Mouse (Mus musculus): Measurements from ENCODE around the gene Mpz. TPM values are rescaled to one million over a fixed set of nuclear protein-coding genes. Genes with fewer than 3 reads are reported as not detected.

Mpz gene
- polyA plus RNA-seq, 1 experiment from 2014 or later, result 4.2 TPM

GRCm38 (mm10) chr1:171112986-171113385 is 37.5 kb upstream of the Mpz start:
- no peak overlapping the region for H3K4me3 ChIP-seq
- no peaks in the 10 kb centered on the region for H3K9me3 ChIP-seq
- no peaks in the 10 kb centered on the region for H3K36me3 ChIP-seq
- no peak overlapping the region for H3K4me2 ChIP-seq
- H3K27me3 ChIP-seq, result no peaks in the 10 kb centered on the region
- WGBS, result 89% methylated on average over 4 of the region's 4 CpGs
- no peak for ATAC-seq (ENCODE audit: low FRiP score, low read depth)
- peaks cover 36% of the 10 kb centered on the region for H3K4me1 ChIP-seq (replicated peaks)
- H3K27ac ChIP-seq (replicated peaks), result no peak overlapping the region
- H3K9ac ChIP-seq, result no peak overlapping the region

DNA sequence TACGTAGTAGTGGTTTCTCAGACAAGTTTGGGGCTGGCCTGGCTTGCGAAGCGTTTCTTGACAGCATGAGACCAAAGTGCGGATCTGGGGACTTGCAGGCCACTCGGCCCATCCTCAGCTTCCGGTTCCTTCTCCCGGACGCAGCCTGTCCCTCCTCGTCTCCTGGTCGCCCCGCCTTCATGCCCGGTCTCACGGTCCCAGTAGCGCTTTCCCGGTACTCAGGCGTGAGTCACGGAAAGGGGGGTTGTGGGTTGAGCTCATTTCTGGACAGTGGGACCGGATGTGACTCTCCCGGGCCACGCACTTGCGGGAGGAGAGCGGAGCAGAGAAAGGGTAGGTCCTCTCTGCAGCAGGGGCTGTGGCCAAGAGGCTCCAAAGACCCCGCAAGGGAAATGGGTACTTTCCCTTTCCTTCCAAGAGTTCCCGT is 36.6 kb upstream of the Mpz start, which contains the start of gene Cfap126:
Gene Cfap126, plus strand, starts transcription at position 46 of the 427 bp plus-strand sequence.
- under 1% methylated on average over 24 of the region's 24 CpGs for WGBS
- Histone ChIP-seq H3K27me3 (no peaks in the 10 kb centered on the region), H3K9me3 (no peaks in the 10 kb centered on the region), H3K4me1 (replicated peaks) (peaks cover 36% of the 10 kb centered on the region), H3K4me2 (peak within 1 kb of the TSS; percentile 85), H3K36me3 (no peaks in the 10 kb centered on the region), H3K27ac (replicated peaks) (peak within 1 kb of the TSS; percentile 62), H3K4me3 (peak within 1 kb of the TSS; percentile 49), H3K9ac (peak within 1 kb of the TSS; percentile 52)
- ATAC-seq (ENCODE audit: low FRiP score, low read depth), result no peak

GRCm38 (mm10) chr1:171116280-171116679 is 34.2 kb upstream of the Mpz start:
- Histone ChIP-seq H3K4me2 (no peak overlapping the region), H3K27ac (replicated peaks) (no peak overlapping the region), H3K27me3 (no peaks in the 10 kb centered on the region), H3K9me3 (no peaks in the 10 kb centered on the region), H3K9ac (no peak overlapping the region), H3K4me3 (no peak overlapping the region), H3K4me1 (replicated peaks) (peaks cover 24% of the 10 kb centered on the region), H3K36me3 (no peaks in the 10 kb centered on the region)
- WGBS, result 75% methylated on average over 4 of the region's 4 CpGs
- ATAC-seq (ENCODE audit: low FRiP score, low read depth), result no peak

DNA sequence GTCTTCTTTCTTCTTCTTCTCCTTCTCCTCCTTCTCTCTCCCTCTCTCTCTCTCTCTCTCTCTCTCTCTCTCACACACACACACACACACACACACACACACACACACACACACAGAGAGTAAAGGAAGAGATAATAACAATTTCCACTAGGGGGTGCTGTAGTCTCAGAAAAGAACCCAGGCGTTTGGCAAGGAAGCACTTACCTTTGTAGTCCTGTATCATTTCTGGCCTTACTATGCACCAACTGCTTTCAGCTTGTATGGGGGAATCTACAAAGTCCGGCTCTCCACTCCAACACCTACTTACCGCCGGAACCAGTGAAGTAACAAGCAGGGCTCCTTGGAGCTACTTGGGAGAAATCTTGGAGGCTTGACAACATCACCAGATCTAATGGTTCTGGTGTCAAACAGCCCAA is 32.2 kb upstream of the Mpz start:
- Histone ChIP-seq H3K4me2 (no peak overlapping the region), H3K9ac (no peak overlapping the region), H3K4me3 (no peak overlapping the region), H3K36me3 (no peaks in the 10 kb centered on the region), H3K4me1 (replicated peaks) (peaks cover 8% of the 10 kb centered on the region), H3K27me3 (no peaks in the 10 kb centered on the region), H3K9me3 (no peaks in the 10 kb centered on the region), H3K27ac (replicated peaks) (0 out of 2 replicates have a peak overlapping the region, but pooled peaks have one; percentile 8)
- WGBS, result 13% methylated on average over 4 of the region's 4 CpGs
- peak; percentile 52; the same call in 1 of the 2 replicates for ATAC-seq (ENCODE audit: low FRiP score, low read depth)

GRCm38 (mm10) chr1:171118996-171119395 is 31.5 kb upstream of the Mpz start:
- H3K4me1 ChIP-seq (replicated peaks), result peaks cover 1% of the 10 kb centered on the region
- no peak overlapping the region for H3K4me3 ChIP-seq
- no peaks in the 10 kb centered on the region for H3K9me3 ChIP-seq
- 86% methylated on average over 5 of the region's 5 CpGs for WGBS
- no peaks in the 10 kb centered on the region for H3K27me3 ChIP-seq
- H3K36me3 ChIP-seq, result no peaks in the 10 kb centered on the region
- ATAC-seq (ENCODE audit: low FRiP score, low read depth), result no peak
- H3K4me2 ChIP-seq, result no peak overlapping the region
- no peak overlapping the region for H3K9ac ChIP-seq
- H3K27ac ChIP-seq (replicated peaks), result no peak overlapping the region

DNA sequence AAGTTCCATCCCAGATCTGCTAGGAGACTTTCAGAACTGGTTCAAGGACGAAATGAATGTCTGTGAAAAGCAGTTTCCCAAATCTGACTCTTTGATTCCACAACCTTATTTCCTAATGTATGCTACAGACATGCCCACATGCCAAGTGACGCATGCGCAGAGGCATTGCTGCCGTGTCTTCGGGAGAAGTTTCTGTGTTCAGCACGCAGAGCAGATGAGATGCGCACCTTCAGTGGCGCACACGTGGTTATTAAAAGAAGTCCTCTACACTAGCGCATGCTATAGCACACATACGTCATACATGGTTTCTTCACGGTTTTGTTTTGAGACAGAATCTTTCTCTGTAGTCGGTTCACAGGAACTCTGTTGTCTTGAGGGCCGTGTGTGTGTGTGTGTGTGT is 31.1 kb upstream of the Mpz start:
- ATAC-seq (ENCODE audit: low FRiP score, low read depth), result no peak
- 89% methylated on average over 14 of the region's 14 CpGs for WGBS

GRCm38 (mm10) chr1:171120893-171121292 is 29.6 kb upstream of the Mpz start:
- no peaks in the 10 kb centered on the region for H3K36me3 ChIP-seq
- no peak overlapping the region for H3K9ac ChIP-seq
- WGBS, result 62% methylated on average over 3 of the region's 3 CpGs
- no peaks in the 10 kb centered on the region for H3K27me3 ChIP-seq
- H3K4me3 ChIP-seq, result no peak overlapping the region
- H3K4me2 ChIP-seq, result no peak overlapping the region
- no peaks in the 10 kb centered on the region; the same call in 1 of the 2 replicates for H3K4me1 ChIP-seq (replicated peaks)
- no peak for ATAC-seq (ENCODE audit: low FRiP score, low read depth)
- H3K27ac ChIP-seq (replicated peaks), result no peak overlapping the region
- no peaks in the 10 kb centered on the region for H3K9me3 ChIP-seq

More for the DNA sequence above, 31.1 kb upstream of the Mpz start:
- no peaks in the 10 kb centered on the region for H3K9me3 ChIP-seq
- no peak overlapping the region for H3K9ac ChIP-seq
- H3K27me3 ChIP-seq, result no peaks in the 10 kb centered on the region
- H3K4me1 ChIP-seq (replicated peaks), result no peaks in the 10 kb centered on the region; the same call in 1 of the 2 replicates
- no peak overlapping the region for H3K4me3 ChIP-seq
- no peaks in the 10 kb centered on the region for H3K36me3 ChIP-seq
- H3K27ac ChIP-seq (replicated peaks), result no peak overlapping the region
- no peak overlapping the region for H3K4me2 ChIP-seq

- Histone ChIP-seq H3K27ac (replicated peaks) (no peak overlapping the region), H3K4me2 (no peak overlapping the region), H3K9me3 (no peaks in the 10 kb centered on the region), H3K9ac (no peak overlapping the region), H3K4me3 (no peak overlapping the region), H3K36me3 (0 out of 2 replicates have a peak, but pooled peaks cover 2% of the 10 kb centered on the region), H3K27me3 (no peaks in the 10 kb centered on the region), H3K4me1 (replicated peaks) (no peaks in the 10 kb centered on the region; the same call in 1 of the 2 replicates)
- ATAC-seq (ENCODE audit: low FRiP score, low read depth), result no peak
- WGBS, result 45% methylated on average over 5 of the region's 5 CpGs
Observed at GRCm38 (mm10) chr1:171121839-171122238, 28.7 kb upstream of the Mpz start.

GRCm38 (mm10) chr1:171122932-171123331 is 27.6 kb upstream of the Mpz start:
- H3K36me3 ChIP-seq, result 0 out of 2 replicates have a peak, but pooled peaks cover 2% of the 10 kb centered on the region
- ATAC-seq (ENCODE audit: low FRiP score, low read depth), result no peak
- H3K27ac ChIP-seq (replicated peaks), result no peak overlapping the region
- no peak overlapping the region for H3K9ac ChIP-seq
- 30% methylated on average over 7 of the region's 7 CpGs for whole genome bisulfite sequencing
- no peak overlapping the region for H3K4me2 ChIP-seq
- H3K9me3 ChIP-seq, result no peaks in the 10 kb centered on the region
- no peaks in the 10 kb centered on the region; the same call in 1 of the 2 replicates for H3K4me1 ChIP-seq (replicated peaks)
- no peak overlapping the region for H3K4me3 ChIP-seq
- H3K27me3 ChIP-seq, result no peaks in the 10 kb centered on the region

- Histone ChIP-seq H3K4me2 (no peak overlapping the region), H3K9ac (no peak overlapping the region), H3K4me3 (no peak overlapping the region), H3K36me3 (peaks cover 9% of the 10 kb centered on the region; the same call in 1 of the 2 replicates), H3K4me1 (replicated peaks) (no peaks in the 10 kb centered on the region; the same call in 1 of the 2 replicates), H3K27me3 (no peaks in the 10 kb centered on the region), H3K9me3 (no peaks in the 10 kb centered on the region), H3K27ac (replicated peaks) (no peak overlapping the region)
- 91% methylated on average over 5 of the region's 5 CpGs for WGBS
- ATAC-seq (ENCODE audit: low FRiP score, low read depth), result no peak
Observed at GRCm38 (mm10) chr1:171124398-171124797, 26.1 kb upstream of the Mpz start.

DNA sequence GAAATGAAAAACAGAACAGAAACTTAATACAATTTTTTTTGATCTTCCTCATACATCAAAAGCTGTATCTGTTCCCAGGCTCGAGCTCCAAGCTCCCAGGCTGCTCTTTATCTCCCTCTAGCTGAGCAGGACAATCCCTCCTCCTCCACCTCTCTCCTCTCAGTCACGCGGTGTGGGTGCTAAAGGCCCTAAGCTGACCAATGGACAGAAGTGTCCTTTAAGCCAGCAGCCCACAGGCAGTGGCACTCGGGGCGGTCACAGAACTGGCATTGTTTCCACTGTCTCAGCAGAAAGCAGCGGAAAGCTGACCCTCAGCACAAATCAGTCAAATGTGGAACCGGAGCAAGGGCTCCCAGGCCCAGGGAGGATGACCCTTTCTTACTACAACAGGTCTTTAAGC is 21.3 kb upstream of the Mpz start:
- Histone ChIP-seq H3K4me2 (no peak overlapping the region), H3K27me3 (no peaks in the 10 kb centered on the region), H3K27ac (replicated peaks) (no peak overlapping the region), H3K4me1 (replicated peaks) (no peaks in the 10 kb centered on the region), H3K4me3 (no peak overlapping the region), H3K9me3 (no peaks in the 10 kb centered on the region), H3K9ac (no peak overlapping the region), H3K36me3 (peaks cover 32% of the 10 kb centered on the region)
- 57% methylated on average over 7 of the region's 7 CpGs for WGBS
- no peak for ATAC-seq (ENCODE audit: low FRiP score, low read depth)

DNA sequence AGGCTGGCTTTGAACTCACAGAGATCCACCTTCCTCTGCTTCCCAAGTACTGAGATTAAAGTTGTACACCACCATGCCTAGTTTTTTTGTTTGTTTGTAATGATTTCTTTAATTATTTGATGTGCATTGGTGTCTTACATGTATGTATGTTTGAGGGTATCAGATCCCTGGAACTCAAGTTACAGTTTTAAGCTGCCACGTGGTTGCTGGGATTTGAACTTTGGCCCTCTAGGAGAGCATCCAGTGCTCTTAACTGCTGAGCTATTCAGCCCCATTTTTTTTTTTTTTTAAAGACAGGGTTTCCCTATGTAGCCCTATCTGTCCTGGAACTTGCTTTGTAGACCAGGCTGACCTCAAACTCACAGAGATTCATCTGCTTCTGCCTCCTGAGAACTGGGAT is 19.5 kb upstream of the Mpz start:
- no peak for ATAC-seq (ENCODE audit: low FRiP score, low read depth)
- Histone ChIP-seq H3K4me1 (replicated peaks) (no peaks in the 10 kb centered on the region), H3K36me3 (peaks cover 50% of the 10 kb centered on the region)

GRCm38 (mm10) chr1:171135600-171135999 is 14.9 kb upstream of the Mpz start:
- Histone ChIP-seq H3K27ac (replicated peaks) (no peak overlapping the region), H3K9me3 (no peaks in the 10 kb centered on the region), H3K4me1 (replicated peaks) (no peaks in the 10 kb centered on the region), H3K4me2 (no peak overlapping the region), H3K9ac (no peak overlapping the region), H3K4me3 (no peak overlapping the region), H3K27me3 (no peaks in the 10 kb centered on the region), H3K36me3 (peaks cover 67% of the 10 kb centered on the region)
- ATAC-seq (ENCODE audit: low FRiP score, low read depth), result no peak
- 98% methylated on average over 2 of the region's 2 CpGs for WGBS

More for the DNA sequence above, 19.5 kb upstream of the Mpz start:
- no peaks in the 10 kb centered on the region for H3K9me3 ChIP-seq
- no peak overlapping the region for H3K4me2 ChIP-seq
- H3K27ac ChIP-seq (replicated peaks), result no peak overlapping the region
- no peak overlapping the region for H3K4me3 ChIP-seq
- 81% methylated on average over 1 of the region's 1 CpGs for WGBS
- no peaks in the 10 kb centered on the region for H3K27me3 ChIP-seq
- no peak overlapping the region for H3K9ac ChIP-seq
